Mouse (Mus musculus) CH12.LX (cell line): Measurements from ENCODE around the gene Cacna1c. TPM values are rescaled to one million over a fixed set of nuclear protein-coding genes. Genes with fewer than 3 reads are reported as not detected.

ENCODE experiments used
- DNase-seq: peaks from one replicate; pipeline ENCODE4 v3.0.0-alpha.2; 2013; ENCODE audit errors: extremely low read depth
- H3K27ac ChIP-seq: 2 replicates; pipeline ENCODE4 v1.5.1; 2012; ENCODE audit warnings: low read depth, mild to moderate bottlenecking, control low read depth, moderate library complexity; ENCODE audit not compliant: insufficient read depth
- H3K27me3 ChIP-seq: replicated peaks from 2 replicates; pipeline ENCODE3; 2012; ENCODE audit warnings: inconsistent platforms
- H3K36me3 ChIP-seq, 2 experiments: replicated peaks in 1 of 2; 2 replicates each; pipeline versions ENCODE3 to v1.6.1; 2012; ENCODE audit warnings: inconsistent platforms in 1 of 2, low read length in 1 of 2, mild to moderate bottlenecking in 1 of 2, mixed read lengths in 1 of 2, moderate library complexity in 1 of 2; ENCODE audit not compliant: control insufficient read depth in 1 of 2, insufficient read depth in 1 of 2
- H3K4me1 ChIP-seq, 2 experiments: 2 replicates each; pipeline ENCODE4 v1.6.1; 2012; ENCODE audit warnings: inconsistent platforms in 1 of 2, moderate library complexity in 1 of 2; ENCODE audit not compliant: insufficient read depth in 2 of 2, control insufficient read depth in 1 of 2
- H3K4me2 ChIP-seq: 2 replicates; pipeline ENCODE4 v1.6.1; 2012; ENCODE audit warnings: low read depth, mild to moderate bottlenecking, control low read depth; ENCODE audit not compliant: poor library complexity, insufficient read depth, severe bottlenecking
- H3K4me3 ChIP-seq, 3 experiments: fragments of 150-350 bp in 1 of 3; sonication (generic) in 1 of 3; replicated peaks in 1 of 3; 2 replicates each; pipeline versions ENCODE3 to v1.5.1; 2011 to 2012; ENCODE audit warnings: low read depth in 2 of 3, low read length in 2 of 3, mild to moderate bottlenecking in 2 of 3, moderate library complexity in 2 of 3, control low read depth in 1 of 3, improper control_type of control experiment in 1 of 3, inconsistent platforms in 1 of 3, mixed read lengths in 1 of 3; ENCODE audit not compliant: poor library complexity in 1 of 3
- H3K79me2 ChIP-seq: replicated peaks from 2 replicates; pipeline ENCODE4 v1.6.1; 2012; ENCODE audit warnings: mild to moderate bottlenecking, moderate library complexity; ENCODE audit not compliant: control insufficient read depth, poor library complexity, insufficient read depth, severe bottlenecking; ENCODE audit errors: extremely low read depth
- H3K9ac ChIP-seq: 2 replicates; pipeline ENCODE4 v1.6.1; 2012; ENCODE audit warnings: low read depth, mild to moderate bottlenecking, control low read depth, moderate library complexity; ENCODE audit not compliant: insufficient read depth
- H3K9me3 ChIP-seq: replicated peaks from 2 replicates; pipeline ENCODE3; 2012; ENCODE audit warnings: low read length, inconsistent platforms, mixed read lengths
- CTCF ChIP-seq, 2 experiments: IDR thresholded peaks in 1 of 2; conservative IDR thresholded peaks in 1 of 2; 2 replicates each; pipeline ENCODE4 v1.5.1; 2011 to 2012; ENCODE audit warnings: low read depth in 2 of 2, low read length in 2 of 2, improper control_type of control experiment in 1 of 2, inconsistent platforms in 1 of 2, mild to moderate bottlenecking in 1 of 2, moderate library complexity in 1 of 2
- E2F4 ChIP-seq: IDR thresholded peaks from 2 replicates; pipeline ENCODE4 v1.6.1; 2011; ENCODE audit warnings: low read depth, low read length, improper control_type of control experiment; ENCODE audit not compliant: insufficient replicate concordance
- ELF1 ChIP-seq: IDR thresholded peaks from 2 replicates; pipeline ENCODE4 v1.6.1; 2014; ENCODE audit warnings: low read depth, mild to moderate bottlenecking, inconsistent platforms, low read length, improper control_type of control experiment
- EP300 ChIP-seq: IDR thresholded peaks from 2 replicates; pipeline ENCODE4 v1.6.1; 2011; ENCODE audit warnings: low read length, improper control_type of control experiment
- JUN ChIP-seq: IDR thresholded peaks from 2 replicates; pipeline ENCODE4 v1.6.1; 2011; ENCODE audit warnings: low read depth, mild to moderate bottlenecking, low read length, improper control_type of control experiment, moderate library complexity; ENCODE audit not compliant: insufficient read depth
- JUND ChIP-seq: conservative IDR thresholded peaks from 2 replicates; pipeline ENCODE4 v1.6.1; 2011; ENCODE audit warnings: low read depth, low read length, improper control_type of control experiment
- KAT2A ChIP-seq: IDR thresholded peaks from 2 replicates; pipeline ENCODE4 v1.6.1; 2012; ENCODE audit warnings: low read length, improper control_type of control experiment, inconsistent platforms; ENCODE audit not compliant: insufficient replicate concordance
- MAFK ChIP-seq: IDR thresholded peaks from 2 replicates; pipeline ENCODE4 v1.6.1; 2011; ENCODE audit warnings: low read length, improper control_type of control experiment; ENCODE audit not compliant: insufficient replicate concordance
- MAZ ChIP-seq: IDR thresholded peaks from 2 replicates; pipeline ENCODE4 v1.6.1; 2012; ENCODE audit warnings: low read depth, mild to moderate bottlenecking, inconsistent platforms, low read length, improper control_type of control experiment, moderate library complexity
- MEF2A ChIP-seq: IDR thresholded peaks from 2 replicates; pipeline ENCODE4 v1.6.1; 2014; ENCODE audit warnings: low read depth, mild to moderate bottlenecking, inconsistent platforms, low read length, improper control_type of control experiment, borderline replicate concordance
- NRF1 ChIP-seq: IDR thresholded peaks from 2 replicates; pipeline ENCODE4 v1.6.1; 2014; ENCODE audit warnings: low read depth, mild to moderate bottlenecking, inconsistent platforms, low read length, improper control_type of control experiment, moderate library complexity
- SIN3A ChIP-seq: IDR thresholded peaks from 2 replicates; pipeline ENCODE4 v1.6.1; 2012; ENCODE audit warnings: low read length, improper control_type of control experiment, inconsistent platforms
- SMC3 ChIP-seq: IDR thresholded peaks from 2 replicates; pipeline ENCODE4 v1.6.1; 2011; ENCODE audit warnings: low read depth, low read length, improper control_type of control experiment
- TCF12 ChIP-seq: IDR thresholded peaks from 2 replicates; pipeline ENCODE4 v1.6.1; 2014; ENCODE audit warnings: low read depth, mild to moderate bottlenecking, inconsistent platforms, low read length, improper control_type of control experiment
- ZKSCAN1 ChIP-seq: IDR thresholded peaks from 2 replicates; pipeline ENCODE4 v1.6.1; 2012; ENCODE audit warnings: low read depth, inconsistent platforms, low read length, improper control_type of control experiment, borderline replicate concordance
- ZNF384 ChIP-seq: IDR thresholded peaks from 2 replicates; pipeline ENCODE4 v1.6.1; 2012; ENCODE audit warnings: low read depth, low read length, improper control_type of control experiment, inconsistent platforms
- dilution Hi-C: fragments of 300-500 bp; cut with MboI; formaldehyde crosslinking; loops from 2 replicates; pipeline ENCODE4 v1.14.3; 2020; ENCODE audit warnings: low sequenced_read_pairs; ENCODE audit not compliant: extremely low pct_unique_long_range_greater_than_20kb, extremely low pct_ligation_motif_present
- in situ Hi-C: fragments of 300-500 bp; cut with MboI; formaldehyde crosslinking; loops from 3 replicates; pipeline ENCODE4 v1.14.3; 2019; ENCODE audit warnings: low sequenced_read_pairs, low pct_ligation_motif_present, low pct_unique_long_range_greater_than_20kb, mixed read lengths
- polyA plus RNA-seq: library from polyadenylated mRNA; unstranded; fragments of >175 nt; gene quantifications from 2 replicates; pipeline ENCODE4 v1.2.1, GENCODE M21; 2012; ENCODE audit warnings: low read depth; ENCODE audit not compliant: insufficient read length
- total RNA-seq, 2 experiments: library from RNA; depleted of rRNA; stranded (reverse); fragments of 300-350 nt in 1 of 2; fragments of >200 nt in 1 of 2; gene quantifications; 2 replicates each; pipeline ENCODE4 v1.2.3; 2012 to 2014

Cacna1c gene
- total and polyA plus RNA-seq, 3 experiments, result 0.04 TPM; not detected in 2

DNA sequence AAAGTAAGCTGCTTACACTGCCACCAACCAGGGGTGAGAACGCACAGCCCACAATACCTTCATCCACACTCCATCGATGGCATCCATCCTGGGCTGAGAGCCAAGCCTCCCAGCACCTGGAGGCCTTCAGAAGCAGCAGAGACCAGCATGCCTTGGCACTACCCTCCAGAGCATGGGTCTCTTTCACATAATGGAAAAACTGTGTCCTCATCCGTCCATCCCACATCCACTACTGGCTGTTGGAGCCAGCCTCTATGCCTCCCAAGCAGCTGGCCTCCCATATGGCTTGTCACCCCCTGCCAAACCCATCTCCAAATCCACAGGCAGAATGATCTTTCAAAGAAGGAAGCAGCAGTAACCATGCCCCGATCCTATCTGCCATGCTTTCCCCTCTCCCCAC lies 229.3 kb downstream of the Cacna1c start:
- H3K4me3 ChIP-seq, result no peak overlapping the region
- in situ Hi-C loops, result no loop called here
- no peaks in the 10 kb centered on the region for H3K36me3 ChIP-seq
- TF ChIP-seq SMC3 (no peak), NRF1 (no peak)
- TF ChIP-seq, all 38 proteins: peak for 0
- dilution Hi-C loops, result no loop called here
- H3K4me2 ChIP-seq, result no peak overlapping the region
- no peaks in the 10 kb centered on the region for H3K4me1 ChIP-seq
- H3K27ac ChIP-seq, result no peak overlapping the region
- no peak for DNase-seq
- no peak overlapping the region for H3K9ac ChIP-seq
- no peaks in the 10 kb centered on the region for H3K79me2 ChIP-seq
- H3K9me3 ChIP-seq, result no peaks in the 10 kb centered on the region
- peaks cover 83% of the 10 kb centered on the region for H3K27me3 ChIP-seq

DNA sequence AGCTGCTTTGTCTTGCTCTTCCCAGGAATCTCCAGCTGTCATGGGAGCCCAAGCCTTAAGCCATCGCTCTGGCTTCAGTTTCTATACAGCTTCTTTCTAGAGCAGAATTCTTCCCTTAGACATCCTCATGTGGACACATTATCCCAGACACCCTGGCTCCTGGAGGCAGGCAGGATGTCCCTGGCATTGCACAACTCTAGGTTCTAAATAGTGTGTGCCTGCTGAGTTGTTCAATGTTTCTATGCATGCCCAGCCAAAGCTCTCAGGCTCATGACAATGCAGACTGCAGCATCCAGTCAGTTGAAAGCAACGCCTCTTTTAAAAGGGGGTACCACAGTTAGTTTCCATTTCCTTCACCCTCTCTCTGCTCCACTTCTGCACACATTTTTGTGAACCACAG lies 230.6 kb downstream of the Cacna1c start:
- Histone ChIP-seq H3K36me3 (no peaks in the 10 kb centered on the region), H3K4me1 (no peaks in the 10 kb centered on the region), H3K27ac (no peak overlapping the region), H3K4me2 (no peak overlapping the region), H3K9me3 (no peaks in the 10 kb centered on the region), H3K9ac (no peak overlapping the region), H3K4me3 (no peak overlapping the region), H3K27me3 (peaks cover 82% of the 10 kb centered on the region), H3K79me2 (no peaks in the 10 kb centered on the region)
- in situ Hi-C loops, result no loop called here
- dilution Hi-C loops, result no loop called here
- no peak for DNase-seq
- TF ChIP-seq ZNF384 (no peak), ZKSCAN1 (no peak), MEF2A (no peak), TCF12 (no peak), EP300 (no peak), NRF1 (no peak), E2F4 (no peak), JUND (no peak), MAFK (no peak), MAZ (no peak)

DNA sequence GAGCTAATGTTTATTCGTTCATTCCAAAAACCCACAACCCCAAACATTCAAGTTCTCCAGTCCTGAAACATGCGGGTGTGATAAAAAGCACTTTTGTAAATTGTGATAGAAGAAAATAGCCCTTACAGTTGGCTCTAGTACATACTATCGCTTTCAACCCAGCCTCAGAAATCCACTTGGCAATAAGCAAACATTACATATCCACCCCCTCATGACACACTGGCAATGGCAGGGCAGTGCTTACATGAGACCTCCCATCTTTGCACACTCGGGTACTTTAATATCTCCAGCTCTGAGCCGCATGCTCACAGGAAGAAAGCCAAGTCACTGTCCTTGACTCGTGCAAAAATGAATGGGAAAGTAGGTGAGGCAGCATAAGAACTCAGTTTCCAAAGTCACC lies 232.4 kb downstream of the Cacna1c start:
- H3K27me3 ChIP-seq, result peaks cover 86% of the 10 kb centered on the region
- H3K4me3 ChIP-seq, result no peak overlapping the region
- H3K4me1 ChIP-seq, result no peaks in the 10 kb centered on the region
- TF ChIP-seq MAZ, result no peak
- no peak for TF ChIP-seq ELF1
- TF ChIP-seq CTCF (conservative IDR thresholded peaks at IDR 0.05 in 1 of 2, IDR thresholded peaks at IDR 0.05 in 1 of 2; ENCODE audit: low read depth in 2 of 2, low read length in 2 of 2), result no peak
- no peak for TF ChIP-seq KAT2A
- TF ChIP-seq ZNF384, result no peak
- no peak for TF ChIP-seq JUND
- no peak for TF ChIP-seq EP300
- TF ChIP-seq SIN3A, result no peak
- TF ChIP-seq JUN, result no peak
- TF ChIP-seq, all 38 proteins: peak for 0
- dilution Hi-C loops, result no loop called here
- no peaks in the 10 kb centered on the region for H3K36me3 ChIP-seq
- no peaks in the 10 kb centered on the region for H3K9me3 ChIP-seq
- H3K9ac ChIP-seq, result no peak overlapping the region
- no peak overlapping the region for H3K27ac ChIP-seq
- no peaks in the 10 kb centered on the region for H3K79me2 ChIP-seq
- H3K4me2 ChIP-seq, result no peak overlapping the region
- in situ Hi-C loops, result no loop called here
- no peak for DNase-seq
